Mouse (Mus musculus): Measurements from ENCODE around the gene Lurap1l.
"Not testable (repeated sequence)": the region's sequence is repeated elsewhere in the genome, so short reads cannot be mapped to it uniquely, and the experiment has no call there.

Lurap1l gene

DNA sequence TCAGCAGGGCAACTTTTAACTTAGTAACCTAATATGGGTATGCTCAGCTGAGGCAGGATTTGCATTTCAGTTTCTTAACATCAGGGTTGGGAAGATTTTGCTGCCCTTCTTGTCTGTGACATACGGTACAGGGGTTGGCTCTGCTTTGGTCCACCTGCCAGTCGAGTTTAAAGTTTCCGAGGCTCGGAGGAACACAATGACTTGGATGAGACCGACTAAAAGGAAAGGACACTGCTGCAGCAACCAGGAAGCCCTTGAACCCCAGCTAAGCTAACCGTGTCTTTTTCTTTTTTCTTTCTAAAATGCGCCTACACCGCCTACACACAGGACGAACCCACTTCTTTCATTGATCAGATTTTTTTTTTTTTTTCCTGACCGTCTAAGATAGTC is at the start of gene Lurap1l:
TSS of gene Lurap1l (plus strand) at position 166 of the 390 bp plus-strand sequence.
- DNase-seq: no peak

DNA sequence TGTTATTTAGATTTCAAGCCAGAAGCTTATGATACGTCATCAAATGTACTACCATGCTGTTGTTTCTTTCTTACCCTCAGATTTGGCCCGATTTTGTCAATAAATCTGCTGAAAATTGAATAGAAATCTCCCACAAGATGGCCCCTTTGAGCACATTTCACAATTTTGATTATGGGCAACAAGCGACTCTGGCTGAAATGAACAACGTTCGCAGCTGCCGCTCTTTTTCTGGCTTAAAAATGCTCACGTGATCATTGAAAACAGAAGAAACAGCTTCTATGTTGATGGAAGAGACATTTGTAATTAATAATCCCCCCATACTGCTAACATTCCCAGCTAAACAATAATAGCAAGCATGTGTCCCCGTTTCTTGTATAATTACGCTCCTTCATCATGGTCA is 47.5 kb upstream of the Lurap1l start:
- no peak for DNase-seq

GRCm38 (mm10) chr4:80863906-80864305 is 46.5 kb upstream of the Lurap1l start:
- no peak for DNase-seq

DNA sequence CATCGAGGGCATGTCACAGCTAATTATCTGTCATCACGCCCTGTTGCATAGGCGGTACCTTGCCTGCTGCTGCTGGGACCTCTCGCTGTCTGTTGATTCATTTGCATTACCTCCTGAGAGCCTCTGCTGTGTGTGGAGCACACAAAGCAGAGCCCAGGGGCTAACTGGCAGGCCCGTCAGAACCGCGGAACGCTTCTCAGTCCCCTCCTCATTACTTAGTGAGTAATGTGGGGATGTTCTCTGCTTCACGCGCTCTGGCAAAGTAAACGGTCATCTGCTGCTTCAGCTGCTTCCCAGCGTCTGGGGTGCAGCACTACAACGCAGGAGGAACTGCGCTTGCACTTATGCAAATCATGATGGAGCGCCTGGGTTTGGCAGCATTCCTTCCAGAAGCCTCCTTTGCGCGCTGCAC is 45.9 kb upstream of the Lurap1l start:
- DNase-seq: no peak

- no peak for DNase-seq
These were observed 44.4 kb upstream of the Lurap1l start for GRCm38 (mm10) chr4:80866065-80866464.

GRCm38 (mm10) chr4:80869598-80869997 is 40.8 kb upstream of the Lurap1l start:
- no peak for DNase-seq

GRCm38 (mm10) chr4:80872847-80873644 is 37.4 kb upstream of the Lurap1l start:
- no peak for DNase-seq

DNA sequence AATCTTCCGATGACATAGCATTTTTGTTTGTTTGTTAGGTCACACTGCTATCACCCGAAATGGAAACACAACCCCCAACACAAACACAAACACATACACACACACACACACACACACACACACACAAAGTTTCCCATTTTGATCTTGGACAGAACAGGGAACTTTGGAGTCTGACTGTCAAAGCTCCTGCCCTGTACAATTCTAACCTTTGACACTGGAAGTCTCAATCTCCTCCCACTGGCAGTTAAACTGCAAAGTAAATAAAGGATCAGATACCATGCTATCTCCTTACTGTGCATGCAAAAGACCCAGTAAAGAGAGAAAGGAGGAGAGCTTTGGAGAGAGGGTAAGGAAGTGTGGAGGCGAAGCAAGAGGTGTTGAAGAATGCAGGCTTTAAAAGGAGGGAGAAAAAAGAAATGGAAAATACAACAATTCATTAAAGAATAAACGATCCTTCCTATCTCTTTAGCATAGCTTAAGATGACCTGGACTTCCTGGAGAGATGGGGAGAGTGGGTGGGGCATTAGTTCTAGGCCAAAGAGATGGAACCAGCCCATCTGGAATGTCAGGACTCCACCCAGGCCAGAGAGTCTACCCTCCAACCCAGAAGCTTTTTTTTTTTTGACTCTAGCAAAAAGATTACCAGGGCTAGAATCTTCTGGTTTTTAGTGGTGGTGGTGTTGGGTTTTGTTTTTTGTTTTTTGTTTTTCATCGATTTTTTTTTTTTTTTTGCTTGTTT is 36.2 kb upstream of the Lurap1l start:
- DNase-seq: no peak

- no peak for DNase-seq
These were observed 35.4 kb upstream of the Lurap1l start for GRCm38 (mm10) chr4:80875055-80875454.

- DNase-seq: no peak
These were observed 28.3 kb upstream of the Lurap1l start for GRCm38 (mm10) chr4:80881996-80882599.

GRCm38 (mm10) chr4:80886631-80887030 is 23.8 kb upstream of the Lurap1l start:
- DNase-seq: no peak

- DNase-seq: no peak
These were observed 19.4 kb upstream of the Lurap1l start for GRCm38 (mm10) chr4:80891004-80891403.

GRCm38 (mm10) chr4:80895278-80895894 is 15.1 kb upstream of the Lurap1l start:
- no peak for DNase-seq

DNA sequence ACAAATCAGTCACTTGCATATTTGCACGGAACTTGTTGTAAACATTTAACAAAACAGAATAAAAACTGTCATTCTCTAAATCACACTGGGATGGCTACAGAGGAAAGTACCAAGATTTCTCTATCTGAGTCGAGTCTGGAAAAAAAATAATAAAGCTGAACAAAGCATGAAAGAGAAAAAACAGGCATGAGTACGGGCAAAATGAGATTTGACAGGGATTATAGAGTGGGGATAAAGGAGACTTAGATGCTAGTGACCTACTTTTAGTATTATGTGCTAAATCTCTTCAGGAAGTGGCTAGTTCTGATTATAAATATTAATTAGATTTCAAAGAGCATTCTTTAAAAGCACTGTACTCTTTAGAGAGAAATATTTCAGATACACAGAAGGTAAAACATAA is 3.7 kb upstream of the Lurap1l start:
- DNase-seq: no peak

GRCm38 (mm10) chr4:80907973-80908372 is 2.5 kb upstream of the Lurap1l start:
- DNase-seq: no peak

GRCm38 (mm10) chr4:80908902-80909301 is 1.5 kb upstream of the Lurap1l start:
- no peak for DNase-seq

DNA sequence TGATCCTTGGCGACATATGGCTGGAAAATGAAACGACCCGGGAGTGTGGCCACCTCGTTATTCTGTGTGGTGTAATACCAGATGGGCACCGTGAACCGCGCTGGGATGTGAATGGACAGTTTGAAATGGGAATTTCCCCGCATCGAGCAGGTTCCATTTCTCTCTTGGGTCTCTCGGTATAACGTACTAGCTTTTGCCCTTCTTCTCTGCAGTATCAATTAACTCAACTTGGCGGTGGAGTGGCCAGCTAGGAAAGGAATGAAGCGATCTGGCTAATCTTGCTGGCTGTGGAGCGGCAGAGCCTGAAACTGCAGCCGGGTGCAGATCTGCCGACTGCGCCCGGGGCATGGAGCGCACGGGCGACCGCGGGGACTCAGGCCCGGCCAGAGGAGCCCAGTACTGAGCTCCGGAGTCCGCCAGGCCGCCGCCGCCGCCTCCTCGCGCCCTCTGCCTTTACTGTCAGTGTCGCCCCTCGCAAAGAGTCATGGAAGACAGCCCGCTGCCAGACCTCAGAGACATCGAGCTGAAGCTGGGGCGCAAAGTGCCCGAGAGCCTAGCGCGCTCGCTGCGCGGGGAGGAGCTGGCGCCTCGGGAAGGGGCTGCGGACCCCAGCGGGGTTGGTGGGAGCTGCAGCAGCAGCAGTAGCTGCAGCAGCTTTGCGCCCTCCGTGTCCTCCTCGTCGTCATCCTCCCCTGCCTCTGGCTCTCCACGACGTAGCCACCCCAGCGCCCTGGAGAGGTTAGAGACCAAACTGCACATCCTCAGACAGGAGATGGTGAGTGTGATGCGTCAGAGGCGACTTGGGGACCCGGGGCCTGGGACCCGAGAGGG is 640 bp downstream of the Lurap1l start:
- peak; percentile 7 for DNase-seq

DNA sequence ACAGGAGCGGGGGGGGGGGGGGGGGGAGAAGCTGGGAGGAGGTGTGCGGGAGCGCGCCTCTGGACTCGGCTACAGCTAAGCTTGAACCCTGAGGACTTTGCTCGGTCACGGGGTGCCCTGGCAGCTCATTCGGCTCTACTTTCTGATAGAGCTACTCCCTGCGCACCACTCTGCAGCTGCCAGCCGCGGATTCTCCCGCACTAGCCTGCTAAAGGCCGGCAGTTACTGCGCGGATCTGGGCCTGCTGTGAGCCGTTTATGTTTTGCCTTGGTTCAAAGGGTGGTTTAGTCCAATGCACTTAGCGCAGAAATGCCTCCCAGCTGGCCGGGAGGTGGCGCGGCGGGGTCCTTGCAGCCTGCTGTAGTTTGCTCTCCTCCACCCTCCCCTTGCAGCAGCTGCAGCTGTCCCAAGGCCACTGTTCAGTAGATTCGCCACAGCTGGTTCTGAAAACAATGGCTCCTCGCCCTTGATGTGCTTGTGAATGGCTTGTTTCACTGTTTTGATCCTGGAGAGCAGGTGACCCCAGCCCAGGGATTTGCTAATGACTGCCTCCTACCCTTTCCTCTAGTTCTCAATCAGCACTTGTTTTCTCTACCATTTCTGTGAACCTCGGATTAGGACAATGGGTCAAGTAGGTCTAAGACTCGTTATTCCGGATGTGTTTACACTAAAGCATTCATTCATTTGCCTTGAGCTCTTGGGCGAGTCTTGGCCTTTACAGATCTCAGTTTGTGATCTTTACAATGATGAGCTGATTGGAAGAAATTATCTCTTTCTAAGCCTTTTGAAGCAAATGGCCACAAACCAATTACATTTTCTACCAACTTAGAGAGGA is 1.5 kb downstream of the Lurap1l start:
- DNase-seq: peak; percentile 11

- DNase-seq: no peak
These were observed 4.8 kb downstream of the Lurap1l start for GRCm38 (mm10) chr4:80915211-80915610.

DNA sequence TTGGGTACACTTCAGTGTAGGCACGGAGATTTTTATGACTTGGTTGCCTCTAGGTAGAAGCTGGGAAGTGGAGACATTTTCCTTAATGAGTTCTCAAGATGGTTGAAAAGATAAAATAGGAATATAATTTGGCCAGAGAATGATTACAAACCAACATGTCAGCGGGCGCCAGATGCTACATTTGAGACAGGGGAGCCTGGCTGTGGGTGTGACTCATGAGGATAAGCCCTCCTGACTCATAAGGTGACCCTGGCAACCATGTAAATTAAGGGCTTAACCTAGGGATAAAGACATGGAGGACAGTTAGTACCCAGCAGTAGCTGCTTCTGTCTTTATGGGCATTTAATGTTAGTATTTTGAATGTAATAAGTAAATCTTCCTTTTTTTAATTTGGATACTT is 6.2 kb downstream of the Lurap1l start:
- no peak for DNase-seq

- DNase-seq: not testable (repeated sequence)
These were observed 6.7 kb downstream of the Lurap1l start for GRCm38 (mm10) chr4:80917128-80917527.

DNA sequence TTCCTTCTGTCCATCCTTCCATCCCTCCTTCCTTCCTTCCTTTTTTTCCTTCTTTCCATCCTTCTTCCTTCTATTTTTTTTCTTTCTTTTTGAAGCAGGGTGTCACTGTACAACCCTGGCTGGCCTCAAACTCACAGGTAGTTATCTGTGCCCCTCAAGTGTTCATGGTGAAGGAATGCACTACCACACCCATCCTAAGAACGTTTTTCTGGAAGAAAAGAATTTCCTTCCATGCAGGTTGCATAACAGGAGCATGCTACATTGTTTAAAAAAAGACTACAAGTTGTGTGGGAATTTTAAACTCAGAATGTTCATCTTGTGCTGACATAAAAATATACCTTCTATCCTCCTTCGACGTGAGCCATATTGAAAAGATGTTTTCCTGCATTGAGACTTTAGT is 7.4 kb downstream of the Lurap1l start:
- no peak for DNase-seq
